Mouse (Mus musculus) kidney, adult 2 months (tissue): ENCODE data around the gene Asb6.

ENCODE experiments used
- CTCF ChIP-seq: fragments of 200-500 bp; conservative IDR thresholded peaks from 2 replicates; pipeline ENCODE4 v1.5.1; 2011; ENCODE audit warnings: low read depth, mild to moderate bottlenecking, control low read depth, low read length, moderate library complexity, mixed read lengths; ENCODE audit not compliant: insufficient read depth, insufficient read length
- POLR2A ChIP-seq: fragments of 200-500 bp; IDR thresholded peaks from one replicate; pipeline ENCODE4 v1.6.1; 2011; ENCODE audit warnings: low read depth, low read length, control low read depth

- TF ChIP-seq POLR2A (no peak), CTCF (no peak)
These were observed 49.3 kb upstream of the Asb6 start for GRCm38 (mm10) chr2:30879481-30879880.
